Mouse (Mus musculus) cortical plate, adult 2 months (tissue): ENCODE measurements around the gene Osbpl5.

Experiments used
- CTCF ChIP-seq: fragments of 200-500 bp; IDR thresholded peaks from 2 replicates; pipeline ENCODE4 v1.5.1; 2011; ENCODE audit warnings: mild to moderate bottlenecking, control low read depth, low read length; ENCODE audit not compliant: insufficient read depth; ENCODE audit errors: extremely low read depth
- POLR2A ChIP-seq: fragments of 200-500 bp; IDR thresholded peaks from 2 replicates; pipeline ENCODE4 v1.6.1; 2011; ENCODE audit warnings: mild to moderate bottlenecking, low read length, control low read depth; ENCODE audit not compliant: insufficient read depth; ENCODE audit errors: extremely low read depth

DNA sequence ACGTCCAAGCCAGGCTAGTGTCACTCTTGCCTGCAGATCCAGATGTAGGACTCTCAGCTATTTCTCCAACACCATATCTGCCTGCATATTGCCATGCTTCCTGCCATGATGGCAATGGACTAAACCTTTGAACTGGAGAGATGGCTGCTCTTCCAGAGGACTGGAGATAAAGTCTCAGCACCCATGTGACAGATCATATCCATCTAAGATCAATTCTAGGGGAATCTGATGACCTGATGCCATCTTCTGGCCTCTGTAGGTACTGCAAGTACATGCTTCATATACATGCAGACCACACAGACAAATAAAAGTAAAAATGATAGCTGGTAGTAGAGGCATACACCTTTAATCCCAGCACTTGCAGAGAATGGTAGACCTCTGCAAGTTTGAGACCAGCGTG, 60.6 kb downstream of the Osbpl5 start:
- peak; percentile 31; the same call in 1 of the 2 replicates for TF ChIP-seq CTCF
- TF ChIP-seq POLR2A = no peak
